Mouse (Mus musculus): ENCODE data around the gene 4930402H24Rik. TPM values are rescaled to one million over a fixed set of nuclear protein-coding genes. Genes with fewer than 3 reads are reported as not detected.

The 4930402H24Rik gene
- total RNA-seq, 1 experiment from 2014 or later: 9.4 TPM

DNA sequence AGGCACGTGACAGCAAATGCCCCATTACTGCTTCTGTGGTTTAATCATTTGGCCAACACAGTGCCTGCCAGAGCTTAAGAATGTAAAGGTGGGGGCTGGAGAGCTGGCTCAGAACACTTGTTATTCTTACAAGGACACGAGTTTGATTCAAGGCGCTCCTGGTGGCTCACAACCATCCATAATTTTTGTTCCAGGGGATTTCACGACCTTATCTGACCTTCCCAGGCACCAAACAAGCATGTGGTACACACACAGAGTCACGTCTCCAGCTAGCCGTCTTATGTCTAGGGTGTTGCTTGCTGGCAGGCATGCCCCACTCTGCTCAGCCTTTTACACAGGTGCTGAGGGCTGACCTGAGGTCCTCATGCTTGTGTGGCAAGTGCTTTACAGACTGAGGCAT, 188.3 kb downstream of the 4930402H24Rik start:
- ATAC-seq (replicated peaks in 1 of 2; ENCODE audit: insufficient read depth in 1 of 2, low FRiP score in 2 of 2, low TSS enrichment in 1 of 2, low read depth in 1 of 2, poor library complexity in 2 of 2, severe bottlenecking in 2 of 2): no peak

DNA sequence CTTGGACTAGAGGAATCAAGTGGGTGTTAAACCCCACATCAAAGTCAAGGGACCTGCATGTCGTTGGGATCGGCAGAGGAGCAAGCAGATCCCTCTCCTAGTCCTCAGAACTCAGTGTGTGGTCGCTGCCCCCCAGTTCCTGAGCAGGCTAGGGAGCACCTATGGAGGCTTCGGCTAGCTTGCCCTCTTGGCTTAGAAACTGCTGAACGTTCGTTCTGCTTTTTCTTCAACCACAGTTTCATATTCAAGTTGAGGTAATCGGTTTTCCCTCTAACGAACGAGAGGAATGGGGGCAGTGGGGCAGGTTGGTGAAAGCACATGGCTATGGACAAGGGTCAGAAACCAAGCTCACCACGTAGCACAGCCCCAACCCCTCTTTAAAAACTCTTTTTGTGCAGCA, 199.1 kb downstream of the 4930402H24Rik start:
- peak; percentile 51 to 56; a peak in 3 of 4 replicates for ATAC-seq (replicated peaks in 1 of 2; ENCODE audit: insufficient read depth in 1 of 2, low FRiP score in 2 of 2, low TSS enrichment in 1 of 2, low read depth in 1 of 2, poor library complexity in 2 of 2, severe bottlenecking in 2 of 2)

DNA sequence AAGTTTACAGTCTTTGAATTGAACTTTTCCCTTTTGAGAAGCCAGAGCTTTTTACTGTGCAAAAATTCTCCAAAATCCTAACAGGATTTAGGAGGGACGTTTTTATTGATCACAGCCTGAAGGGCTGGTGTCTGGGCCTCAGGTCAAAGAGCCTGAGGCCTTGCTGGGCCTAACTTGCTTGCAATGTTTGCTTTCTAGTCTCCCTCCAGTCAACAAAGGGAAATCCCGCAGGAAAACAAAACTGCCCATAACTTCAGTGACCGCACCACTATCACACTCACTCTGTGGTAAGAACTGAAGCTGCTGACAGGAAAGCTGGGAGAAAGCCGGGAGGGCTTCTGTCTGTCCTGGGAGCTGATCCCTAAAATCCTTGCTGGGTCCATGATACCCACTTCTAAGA, 199.6 kb downstream of the 4930402H24Rik start:
- no peak for ATAC-seq (replicated peaks in 1 of 2; ENCODE audit: insufficient read depth in 1 of 2, low FRiP score in 2 of 2, low TSS enrichment in 1 of 2, low read depth in 1 of 2, poor library complexity in 2 of 2, severe bottlenecking in 2 of 2)

GRCm38 (mm10) chr2:130705178-130705577, 201.0 kb downstream of the 4930402H24Rik start:
- ATAC-seq (replicated peaks in 1 of 2; ENCODE audit: insufficient read depth in 1 of 2, low FRiP score in 2 of 2, low TSS enrichment in 1 of 2, low read depth in 1 of 2, poor library complexity in 2 of 2, severe bottlenecking in 2 of 2): no peak

DNA sequence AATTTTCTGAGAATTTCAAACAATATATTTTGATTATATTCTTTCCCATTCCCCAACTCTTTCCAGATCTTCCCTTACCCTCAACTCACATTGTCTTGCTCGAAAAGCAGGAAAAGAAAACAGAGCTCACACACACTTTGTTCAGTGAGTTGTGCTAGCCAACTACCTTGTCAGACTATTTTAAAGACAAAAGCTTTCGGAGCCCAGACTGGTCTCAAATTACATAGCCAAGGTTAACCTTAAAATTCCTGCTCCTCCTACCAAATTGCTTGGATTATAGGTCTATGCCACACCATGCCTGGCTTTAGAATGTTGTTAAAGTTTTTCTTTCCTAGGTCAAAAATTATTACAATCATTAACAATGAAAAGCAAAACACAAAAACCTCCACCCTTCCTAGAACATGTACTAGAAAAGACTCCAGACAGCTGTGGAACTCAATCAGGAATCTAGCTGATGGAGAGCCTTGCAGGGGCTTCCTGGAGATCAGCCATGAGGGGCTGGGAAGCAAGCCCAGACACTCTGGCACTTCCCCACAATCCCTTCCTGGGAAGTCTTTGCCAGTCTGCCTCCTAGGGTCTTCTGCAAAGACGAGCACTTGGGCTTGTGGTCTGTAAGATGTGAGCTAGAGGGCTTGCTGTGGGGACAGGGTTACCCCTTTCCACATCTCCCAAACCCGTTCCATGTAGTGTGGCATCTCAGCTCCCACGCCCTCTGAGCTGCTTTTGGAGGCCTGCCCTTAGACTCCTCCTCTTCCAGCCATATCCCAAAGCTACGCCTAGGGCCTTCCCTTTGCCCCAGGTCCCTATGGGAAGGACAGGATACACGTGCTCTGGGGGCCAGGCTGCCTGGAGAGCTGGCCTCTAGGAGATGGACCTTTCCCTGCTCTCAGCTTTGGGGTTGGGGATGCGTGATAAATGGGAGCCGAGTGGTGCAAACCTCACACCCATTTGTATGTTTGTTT, 201.9 kb downstream of the 4930402H24Rik start:
- no peak for ATAC-seq (replicated peaks in 1 of 2; ENCODE audit: insufficient read depth in 1 of 2, low FRiP score in 2 of 2, low TSS enrichment in 1 of 2, low read depth in 1 of 2, poor library complexity in 2 of 2, severe bottlenecking in 2 of 2)

GRCm38 (mm10) chr2:130697821-130698266, 208.4 kb downstream of the 4930402H24Rik start:
- ATAC-seq (replicated peaks in 1 of 2; ENCODE audit: insufficient read depth in 1 of 2, low FRiP score in 2 of 2, low TSS enrichment in 1 of 2, low read depth in 1 of 2, poor library complexity in 2 of 2, severe bottlenecking in 2 of 2): no peak

DNA sequence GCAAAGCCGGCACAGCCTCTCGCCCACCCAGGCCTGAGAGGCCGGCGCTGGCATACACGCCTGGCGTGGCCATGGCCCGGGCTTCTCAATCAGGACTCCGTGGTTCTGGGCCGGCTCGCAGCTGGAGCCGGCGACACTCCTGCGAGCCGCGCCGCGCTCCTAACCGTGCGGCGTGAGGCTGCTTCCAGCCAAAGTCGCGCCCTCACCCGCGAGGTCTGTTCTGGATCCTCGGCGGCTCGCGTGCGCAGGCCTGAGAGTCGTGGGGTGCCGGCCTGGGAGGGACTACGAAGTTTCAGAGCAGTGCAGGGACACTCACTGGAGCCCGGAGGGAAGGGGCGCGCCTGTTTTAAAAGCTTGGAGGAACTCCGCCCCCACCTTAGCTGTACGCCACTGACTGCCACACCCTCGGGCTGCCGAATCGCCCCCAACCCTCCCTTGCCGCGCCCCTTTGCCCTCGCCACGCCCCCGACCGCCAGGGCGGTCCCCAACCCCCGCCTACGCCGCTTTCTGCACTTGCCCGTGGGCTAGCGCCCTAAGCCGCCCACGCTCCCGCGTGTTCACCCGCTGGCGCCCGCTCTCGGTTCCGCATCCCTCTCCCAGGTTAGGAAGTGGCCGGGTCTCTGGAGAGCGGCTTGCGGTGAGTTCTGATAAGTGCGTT, 208.9 kb downstream of the 4930402H24Rik start, which contains the start of gene Slc4a11:
TSS of gene Slc4a11 (minus strand) at position 367 of the 658 bp plus-strand sequence.
- peak; percentile 28 to 72 for ATAC-seq (replicated peaks in 1 of 2; ENCODE audit: insufficient read depth in 1 of 2, low FRiP score in 2 of 2, low TSS enrichment in 1 of 2, low read depth in 1 of 2, poor library complexity in 2 of 2, severe bottlenecking in 2 of 2)

DNA sequence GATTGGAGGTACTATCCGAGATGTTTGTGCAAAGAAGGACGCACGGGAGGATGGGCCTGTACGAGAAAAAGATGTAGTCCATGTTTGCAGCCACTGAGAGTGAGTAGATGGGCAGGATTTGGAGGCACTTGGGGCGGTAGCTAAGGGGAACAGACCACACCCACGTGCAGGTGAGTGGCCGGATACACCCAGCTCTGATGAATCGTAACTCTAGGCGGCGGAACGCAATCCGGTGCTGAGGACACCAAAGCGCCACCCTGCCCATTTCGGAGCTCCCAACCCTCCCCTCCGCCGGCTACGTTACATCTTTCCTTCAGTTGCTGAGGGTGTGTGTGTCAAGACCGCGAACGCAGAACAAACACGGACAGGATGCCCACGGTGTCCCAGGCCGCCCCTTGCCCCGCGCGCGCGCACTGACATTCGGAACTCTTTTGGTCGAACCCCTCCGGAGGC, 209.5 kb downstream of the 4930402H24Rik start:
- 0 out of 4 replicates have a peak, but pooled peaks have one; percentile 8 for ATAC-seq (replicated peaks in 1 of 2; ENCODE audit: insufficient read depth in 1 of 2, low FRiP score in 2 of 2, low TSS enrichment in 1 of 2, low read depth in 1 of 2, poor library complexity in 2 of 2, severe bottlenecking in 2 of 2)

- no peak for ATAC-seq (replicated peaks in 1 of 2; ENCODE audit: insufficient read depth in 1 of 2, low FRiP score in 2 of 2, low TSS enrichment in 1 of 2, low read depth in 1 of 2, poor library complexity in 2 of 2, severe bottlenecking in 2 of 2)
Measured at GRCm38 (mm10) chr2:130693563-130693962, 212.6 kb downstream of the 4930402H24Rik start.

DNA sequence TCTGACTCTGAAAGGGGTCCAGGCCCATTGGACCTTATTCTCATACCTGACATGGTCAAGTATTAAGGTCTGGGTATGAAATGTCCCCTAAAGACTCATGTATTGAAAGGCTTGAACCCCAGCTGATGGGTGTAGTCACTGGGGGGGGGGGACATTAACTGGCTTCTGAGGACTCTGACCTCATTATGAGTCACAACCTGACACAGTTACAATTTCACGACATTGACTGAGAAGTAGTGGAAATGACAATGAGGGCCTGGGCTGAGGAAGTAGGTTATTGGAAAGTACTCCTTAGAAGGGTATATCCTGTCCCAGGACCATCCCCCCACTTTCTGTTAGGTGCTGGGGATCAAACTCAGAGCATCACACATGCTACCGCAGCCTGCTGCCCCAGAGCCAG, 217.2 kb downstream of the 4930402H24Rik start:
- no peak for ATAC-seq (replicated peaks in 1 of 2; ENCODE audit: insufficient read depth in 1 of 2, low FRiP score in 2 of 2, low TSS enrichment in 1 of 2, low read depth in 1 of 2, poor library complexity in 2 of 2, severe bottlenecking in 2 of 2)

- no peak for ATAC-seq (replicated peaks in 1 of 2; ENCODE audit: insufficient read depth in 1 of 2, low FRiP score in 2 of 2, low TSS enrichment in 1 of 2, low read depth in 1 of 2, poor library complexity in 2 of 2, severe bottlenecking in 2 of 2)
Measured at GRCm38 (mm10) chr2:130685426-130685825, 220.8 kb downstream of the 4930402H24Rik start.

- no peak for ATAC-seq (replicated peaks in 1 of 2; ENCODE audit: insufficient read depth in 1 of 2, low FRiP score in 2 of 2, low TSS enrichment in 1 of 2, low read depth in 1 of 2, poor library complexity in 2 of 2, severe bottlenecking in 2 of 2)
Measured at GRCm38 (mm10) chr2:130681531-130681930, 224.7 kb downstream of the 4930402H24Rik start.

DNA sequence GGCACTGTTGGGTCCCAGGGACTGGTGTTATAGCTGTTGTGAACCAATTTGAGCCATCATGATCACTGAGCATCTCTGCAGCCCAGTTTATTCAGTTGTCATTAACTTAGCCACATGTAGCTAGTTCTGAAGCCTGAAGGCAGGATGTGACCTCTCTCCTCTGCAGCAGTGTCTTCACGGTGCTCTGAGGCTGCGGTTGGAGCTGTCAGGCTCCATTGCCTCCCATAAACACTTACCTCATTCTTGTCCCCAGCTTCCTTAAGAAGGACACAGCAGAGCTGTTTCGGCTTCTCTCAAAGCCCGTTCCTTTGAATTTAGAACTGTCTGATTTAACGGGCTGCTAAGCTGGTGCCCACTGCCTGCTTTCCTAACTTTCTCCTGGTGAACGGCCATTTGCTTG, 226.3 kb downstream of the 4930402H24Rik start:
- ATAC-seq (replicated peaks in 1 of 2; ENCODE audit: insufficient read depth in 1 of 2, low FRiP score in 2 of 2, low TSS enrichment in 1 of 2, low read depth in 1 of 2, poor library complexity in 2 of 2, severe bottlenecking in 2 of 2): no peak

GRCm38 (mm10) chr2:130679154-130679553, 227.1 kb downstream of the 4930402H24Rik start:
- no peak for ATAC-seq (replicated peaks in 1 of 2; ENCODE audit: insufficient read depth in 1 of 2, low FRiP score in 2 of 2, low TSS enrichment in 1 of 2, low read depth in 1 of 2, poor library complexity in 2 of 2, severe bottlenecking in 2 of 2)

DNA sequence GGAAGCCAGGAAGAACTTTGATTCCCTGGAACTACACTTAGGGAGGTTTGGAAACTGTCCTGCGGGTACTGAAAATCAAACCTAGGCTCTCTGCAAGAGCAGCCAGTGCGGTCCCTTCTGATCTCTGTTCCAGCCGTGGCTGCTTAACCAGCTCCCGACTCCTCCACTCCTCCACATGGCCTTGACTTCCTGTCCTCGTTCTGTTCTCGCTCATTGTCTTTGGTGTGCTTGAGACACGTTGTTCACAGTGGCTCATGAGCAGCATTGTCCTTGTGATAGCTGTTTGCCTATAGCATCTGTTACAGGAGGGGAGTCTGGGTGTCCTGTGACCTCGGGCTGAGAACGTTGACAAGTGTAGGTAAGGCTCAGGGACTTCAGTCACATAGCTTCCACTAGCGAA, 229.0 kb downstream of the 4930402H24Rik start:
- no peak for ATAC-seq (replicated peaks in 1 of 2; ENCODE audit: insufficient read depth in 1 of 2, low FRiP score in 2 of 2, low TSS enrichment in 1 of 2, low read depth in 1 of 2, poor library complexity in 2 of 2, severe bottlenecking in 2 of 2)

GRCm38 (mm10) chr2:130667559-130667958, 238.6 kb downstream of the 4930402H24Rik start, which contains the start of gene Itpa:
Gene Itpa (plus strand): TSS chr2:130667610.
- peak; percentile 64 to 68 for ATAC-seq (replicated peaks in 1 of 2; ENCODE audit: insufficient read depth in 1 of 2, low FRiP score in 2 of 2, low TSS enrichment in 1 of 2, low read depth in 1 of 2, poor library complexity in 2 of 2, severe bottlenecking in 2 of 2)

DNA sequence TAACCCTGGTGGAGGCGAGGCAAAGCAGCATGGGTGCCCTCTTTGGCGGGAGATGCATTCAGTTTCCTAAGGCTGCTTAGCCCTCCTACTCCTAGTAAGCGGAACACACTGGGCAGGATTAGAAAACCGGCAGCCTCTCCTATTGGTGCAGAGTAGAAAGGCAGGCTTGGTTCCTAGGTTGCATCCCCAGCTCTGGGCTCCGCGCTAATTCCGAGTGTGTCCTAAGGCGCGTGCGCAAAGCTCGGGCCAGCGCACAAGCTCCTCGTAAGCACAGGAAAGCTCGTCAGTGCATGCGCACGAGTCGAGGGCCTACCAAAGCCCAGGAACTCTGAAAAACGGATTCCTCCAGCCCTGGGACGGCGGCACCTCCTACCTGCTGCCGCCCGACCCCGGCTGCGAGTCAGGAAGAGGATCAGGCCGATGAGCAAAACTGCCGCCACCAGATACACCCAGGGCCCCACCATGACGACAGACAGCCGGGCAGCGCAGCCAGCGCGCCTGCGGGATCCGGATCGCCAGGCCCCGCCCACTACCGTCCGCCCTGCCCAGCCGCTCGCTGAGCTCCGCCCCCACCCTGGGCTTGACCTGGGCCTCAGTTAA, 242.0 kb downstream of the 4930402H24Rik start, which contains the start of gene Ddrgk1:
TSS of gene Ddrgk1 (minus strand) at position 558 of the 600 bp plus-strand sequence.
- peak; percentile 87 to 88 for ATAC-seq (replicated peaks in 1 of 2; ENCODE audit: insufficient read depth in 1 of 2, low FRiP score in 2 of 2, low TSS enrichment in 1 of 2, low read depth in 1 of 2, poor library complexity in 2 of 2, severe bottlenecking in 2 of 2)

Data from hematopoietic stem cell, adult 5-6 weeks (primary cell).